ENCODE assay signal across 8 mouse cellular contexts in genomic region chr10:117435734-117436121, GRCm38 (mm10). TPM values are rescaled to one million over a fixed set of nuclear protein-coding genes. Genes with fewer than 3 reads are reported as not detected.
A peak's percentile ranks its signal among the peaks of the same experiment; 100 is the strongest.
DNase-seq lines count a peak whose midpoint lies in the region; ATAC-seq lines count a peak whose summit lies in the region.

No protein-coding gene starts in this region.

- H3K36me3 ChIP-seq in heart, embryonic 11.5 days (ENCODE audit: control insufficient read depth, insufficient read depth, low read length), result no peaks in the 10 kb centered on the region
- H3K36me3 ChIP-seq in limb, embryonic 12.5 days, result no peaks in the 10 kb centered on the region
- H3K36me3 ChIP-seq in stomach, embryonic 15.5 days, result no peaks in the 10 kb centered on the region

- DNase-seq in heart, adult 18-20 months, result no peak
- peak; percentile 28 for DNase-seq in right cerebral cortex, postnatal 14 days
- DNase-seq in right cerebral cortex, postnatal 25 days, result no peak
- DNase-seq in retina, postnatal 1 day, result no peak
- no peak for DNase-seq in gastrocnemius, postnatal 36 days

- 42% methylated on average over 12 of the region's 12 CpGs for WGBS in heart, embryonic 11.5 days (ENCODE audit: insufficient replicate concordance)
- 50% methylated on average over 12 of the region's 12 CpGs for WGBS in limb, embryonic 12.5 days
- WGBS in stomach, embryonic 15.5 days, result 51% methylated on average over 12 of the region's 12 CpGs

- peaks cover 7% of the 10 kb centered on the region for H3K27me3 ChIP-seq in heart, embryonic 11.5 days (ENCODE audit: control insufficient read depth, insufficient read depth, low read length)
- H3K27me3 ChIP-seq in limb, embryonic 12.5 days, result peaks cover 20% of the 10 kb centered on the region
- H3K27me3 ChIP-seq in stomach, embryonic 15.5 days (replicated peaks), result no peaks in the 10 kb centered on the region

- peak overlapping the region; percentile 63 for H3K4me2 ChIP-seq in heart, embryonic 11.5 days
- H3K4me2 ChIP-seq in limb, embryonic 12.5 days, result peak overlapping the region; percentile 50
- H3K4me2 ChIP-seq in stomach, embryonic 15.5 days, result peak overlapping the region; percentile 73

- H3K4me3 ChIP-seq in heart, embryonic 11.5 days (ENCODE audit: low read depth, low read length), result no peak overlapping the region
- H3K4me3 ChIP-seq in limb, embryonic 12.5 days (replicated peaks), result no peak overlapping the region
- peak overlapping the region; percentile 29; the same call in 1 of the 2 replicates for H3K4me3 ChIP-seq in stomach, embryonic 15.5 days (replicated peaks)

- H3K9ac ChIP-seq in heart, embryonic 11.5 days (ENCODE audit: low read depth, low read length), result no peak overlapping the region
- H3K9ac ChIP-seq in limb, embryonic 12.5 days (replicated peaks), result no peak overlapping the region
- H3K9ac ChIP-seq in stomach, embryonic 15.5 days, result no peak overlapping the region

- ATAC-seq in heart, embryonic 11.5 days (replicated peaks; ENCODE audit: insufficient number of reproducible peaks, low FRiP score, low TSS enrichment), result no peak
- no peak; the same call in 1 of the 2 replicates for ATAC-seq in limb, embryonic 12.5 days (ENCODE audit: insufficient number of reproducible peaks, insufficient read depth, low FRiP score, low TSS enrichment, low read depth)
- 0 out of 2 replicates have a peak, but pooled peaks have one; percentile 20 for ATAC-seq in stomach, embryonic 15.5 days (ENCODE audit: insufficient read depth, low FRiP score, low read depth)

- H3K4me1 ChIP-seq in heart, embryonic 11.5 days (ENCODE audit: control insufficient read depth, insufficient read depth, low read length), result peaks cover 4% of the 10 kb centered on the region; the same call in 1 of the 2 replicates
- peaks cover 26% of the 10 kb centered on the region for H3K4me1 ChIP-seq in limb, embryonic 12.5 days (replicated peaks)
- H3K4me1 ChIP-seq in stomach, embryonic 15.5 days, result peaks cover 7% of the 10 kb centered on the region; the same call in 1 of the 2 replicates

- H3K9me3 ChIP-seq in heart, embryonic 11.5 days (replicated peaks; ENCODE audit: control insufficient read depth, low read length), result 0 out of 2 replicates have a peak, but pooled peaks cover 3% of the 10 kb centered on the region
- H3K9me3 ChIP-seq in limb, embryonic 12.5 days, result peaks cover 9% of the 10 kb centered on the region; the same call in 1 of the 2 replicates
- no peaks in the 10 kb centered on the region for H3K9me3 ChIP-seq in stomach, embryonic 15.5 days

- H3K27ac ChIP-seq in heart, embryonic 11.5 days (ENCODE audit: low read depth, low read length), result no peak overlapping the region
- no peak overlapping the region for H3K27ac ChIP-seq in limb, embryonic 12.5 days
- no peak overlapping the region for H3K27ac ChIP-seq in stomach, embryonic 15.5 days

- intact Hi-C loops in gastrocnemius, postnatal 36 days (cut with DNase I), result loop anchor here (5.0 to 10.0 kb wide), 3 partner anchors 43 to 161 kb away; no protein-coding TSS in a partner anchor

RNA-seq across cellular contexts. Expression of gene Cpsf6, which starts 55.9 kb away (rescaled TPM):
- 97.9 and 117 TPM in 2 replicates for polyA plus RNA-seq in heart, embryonic 11.5 days (2014; fragmentation: Nextera tagmentation; extraction: Ambion mirVana)
- 10 to 100 TPM; 31.3 to 34.7 TPM for total RNA-seq in heart, adult 18-20 months (2021)
- polyA plus RNA-seq in limb, embryonic 12.5 days (2016; fragmentation: Nextera tagmentation; extraction: Ambion mirVana), result 231 and 234 TPM in 2 replicates
- 117 and 129 TPM in 2 replicates for polyA plus RNA-seq in stomach, embryonic 15.5 days (2015; fragmentation: Nextera tagmentation; extraction: Ambion mirVana)
- total RNA-seq in gastrocnemius, postnatal 36 days (2021), result 10 to 100 TPM; 18.9 to 20.3 TPM
